Mouse (Mus musculus): Measurements from ENCODE around the gene 1700023F06Rik.

The 1700023F06Rik gene

GRCm38 (mm10) chr11:103181349-103181748, 27.0 kb downstream of the 1700023F06Rik start:
- DNase-seq (ENCODE audit: low spot score) = peak; percentile 14

GRCm38 (mm10) chr11:103180426-103180825, 27.9 kb downstream of the 1700023F06Rik start:
- DNase-seq (ENCODE audit: low spot score) = no peak

DNA sequence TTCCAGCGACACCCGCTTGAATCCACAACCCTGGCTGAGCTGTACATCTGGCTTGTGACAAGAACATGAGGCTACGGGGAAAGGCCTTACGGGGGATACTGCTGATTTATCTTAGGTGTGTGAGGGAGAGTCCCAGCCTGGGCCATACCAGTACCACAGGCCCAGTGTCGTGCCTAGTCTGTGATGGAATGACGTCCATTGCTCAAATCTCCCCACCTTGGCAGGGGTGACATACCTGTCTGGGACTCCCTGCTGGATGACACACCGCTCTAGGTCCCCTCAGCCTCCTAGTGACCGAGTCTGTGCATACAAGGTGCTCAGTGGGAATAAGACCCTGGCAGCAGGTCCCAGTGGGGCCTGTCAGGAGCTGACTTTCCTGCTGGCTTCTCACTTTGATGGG, 29.6 kb downstream of the 1700023F06Rik start:
- no peak for DNase-seq (ENCODE audit: low spot score)

DNA sequence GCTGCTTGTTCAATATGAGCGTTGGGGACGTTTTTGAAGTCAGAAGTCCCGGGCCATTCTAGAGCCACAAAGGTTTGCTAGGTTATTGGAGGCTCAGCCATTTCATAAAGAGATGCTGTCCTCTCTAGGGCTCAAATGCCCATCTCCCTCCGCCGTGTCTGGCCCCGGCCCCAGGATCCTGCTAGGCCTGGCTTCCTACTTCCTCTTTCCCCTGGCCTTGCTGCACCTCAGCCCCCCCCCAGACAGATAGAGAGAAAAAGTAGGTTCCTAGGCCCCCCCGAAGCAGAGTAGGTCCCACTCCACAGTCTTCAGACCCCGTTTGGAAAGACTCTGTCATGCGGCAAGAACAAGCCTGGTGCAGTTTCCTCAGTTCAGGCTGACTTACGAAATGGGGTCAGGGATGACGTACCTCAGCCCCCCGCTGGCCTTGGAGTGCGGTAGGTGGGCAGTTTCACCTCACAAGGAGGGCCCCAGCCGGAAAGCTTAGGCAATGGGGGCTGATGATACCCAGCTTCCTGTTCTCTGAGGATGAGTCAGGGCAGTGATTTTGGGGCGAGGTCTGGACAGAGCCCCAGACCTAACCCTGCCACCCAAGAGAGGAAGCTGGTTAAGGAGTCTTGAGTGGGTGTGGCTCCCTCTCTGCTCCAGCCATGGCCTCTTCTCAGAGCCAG, 30.4 kb downstream of the 1700023F06Rik start:
- peak; percentile 20 for DNase-seq (ENCODE audit: low spot score)

DNA sequence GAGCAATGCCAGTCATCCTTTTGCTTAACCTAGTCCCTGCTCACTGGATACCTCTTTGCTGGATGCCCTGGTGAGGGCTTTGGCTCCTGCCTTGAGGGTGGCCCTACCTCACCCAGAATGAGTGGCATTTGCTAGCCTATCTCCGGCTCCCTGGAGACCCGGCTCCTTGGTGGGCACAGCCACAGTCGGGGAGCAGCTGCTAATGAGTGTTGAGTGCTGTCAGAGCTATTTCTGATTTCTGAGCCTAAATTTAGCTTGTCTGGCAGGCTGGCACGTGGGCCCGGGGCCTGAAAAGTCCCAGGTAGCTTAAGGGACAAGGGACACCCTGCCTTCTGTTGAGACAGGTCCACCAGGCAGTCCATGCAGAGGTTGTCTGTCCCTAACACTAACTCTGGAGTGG, 31.1 kb downstream of the 1700023F06Rik start:
- DNase-seq (ENCODE audit: low spot score) = peak; percentile 6

- no peak for DNase-seq (ENCODE audit: low spot score)
These were observed 31.8 kb downstream of the 1700023F06Rik start for GRCm38 (mm10) chr11:103176510-103176909.

GRCm38 (mm10) chr11:103175688-103176442, 32.5 kb downstream of the 1700023F06Rik start:
- no peak for DNase-seq (ENCODE audit: low spot score)

- peak; percentile 39 for DNase-seq (ENCODE audit: low spot score)
These were observed 33.4 kb downstream of the 1700023F06Rik start for GRCm38 (mm10) chr11:103174891-103175391.

GRCm38 (mm10) chr11:103174411-103174832, 33.9 kb downstream of the 1700023F06Rik start:
- DNase-seq (ENCODE audit: low spot score) = peak; percentile 7

GRCm38 (mm10) chr11:103173771-103174344, 34.5 kb downstream of the 1700023F06Rik start:
- DNase-seq (ENCODE audit: low spot score) = peak; percentile 37

DNA sequence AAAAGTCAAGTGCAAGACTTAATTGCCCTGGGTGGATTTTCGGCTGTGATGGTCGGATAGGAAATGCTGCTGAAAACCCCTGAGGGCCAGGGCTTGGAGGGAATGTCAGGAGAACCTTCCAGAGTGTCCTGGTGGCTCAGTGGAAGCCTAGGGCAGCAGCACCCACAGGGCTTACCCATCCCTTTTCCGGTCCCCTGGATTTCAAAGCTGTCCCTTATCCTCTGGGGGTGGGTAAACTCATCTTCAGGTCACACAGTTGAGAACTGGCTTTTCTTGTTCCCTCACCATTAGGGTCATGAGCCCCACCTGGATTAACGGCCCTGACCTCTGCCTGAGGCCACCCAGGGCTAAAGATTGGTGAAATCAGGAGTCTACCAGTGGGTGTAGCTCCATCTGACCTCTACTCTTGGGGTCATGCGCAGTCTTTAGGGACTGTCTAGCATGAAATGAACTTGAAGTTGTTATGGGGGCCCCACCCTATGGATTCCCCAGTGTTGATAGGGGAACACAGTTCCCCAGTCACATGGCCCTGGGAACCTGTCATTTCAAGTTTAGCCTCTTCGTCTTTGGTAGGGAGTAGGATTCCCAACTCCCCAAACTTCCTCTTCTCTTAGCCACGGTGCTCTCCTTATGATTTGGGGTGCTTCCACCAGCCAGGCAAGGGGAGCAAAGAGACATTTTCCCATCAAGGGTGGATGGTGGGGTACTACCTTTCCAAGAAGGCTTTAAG, 35.2 kb downstream of the 1700023F06Rik start:
- DNase-seq (ENCODE audit: low spot score) = no peak

DNA sequence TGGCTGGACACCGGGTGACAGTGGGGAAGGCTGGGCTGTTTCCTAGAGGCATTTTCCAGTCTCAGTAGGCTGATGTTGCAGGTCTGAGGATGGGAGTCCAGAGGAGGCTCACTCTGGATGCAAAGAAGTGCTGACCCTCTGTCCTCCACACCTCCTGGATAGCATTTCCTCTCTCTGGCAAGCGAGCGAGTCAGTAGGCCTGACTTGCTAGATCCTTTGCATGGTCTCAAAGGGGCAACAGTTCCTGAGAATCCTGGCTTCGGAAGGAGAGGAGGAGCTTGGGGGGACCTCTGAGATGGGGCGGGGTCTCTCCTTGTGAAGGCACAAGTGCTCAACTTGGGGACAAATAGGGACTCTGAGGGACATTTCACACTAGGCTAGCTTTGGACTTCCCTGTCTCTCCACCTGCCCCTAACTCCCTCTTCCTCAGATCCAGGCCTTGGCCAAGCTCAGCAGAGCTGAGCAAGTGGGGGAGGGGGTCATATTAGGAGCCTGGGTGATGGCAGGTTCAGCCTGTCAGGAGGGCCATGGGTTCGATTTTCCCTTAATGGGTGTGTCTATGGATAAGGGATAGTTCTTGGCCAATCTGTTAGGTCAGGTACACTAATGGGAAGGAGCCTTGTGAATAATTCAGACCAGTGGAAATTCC, 35.8 kb downstream of the 1700023F06Rik start:
- DNase-seq (ENCODE audit: low spot score) = no peak

DNA sequence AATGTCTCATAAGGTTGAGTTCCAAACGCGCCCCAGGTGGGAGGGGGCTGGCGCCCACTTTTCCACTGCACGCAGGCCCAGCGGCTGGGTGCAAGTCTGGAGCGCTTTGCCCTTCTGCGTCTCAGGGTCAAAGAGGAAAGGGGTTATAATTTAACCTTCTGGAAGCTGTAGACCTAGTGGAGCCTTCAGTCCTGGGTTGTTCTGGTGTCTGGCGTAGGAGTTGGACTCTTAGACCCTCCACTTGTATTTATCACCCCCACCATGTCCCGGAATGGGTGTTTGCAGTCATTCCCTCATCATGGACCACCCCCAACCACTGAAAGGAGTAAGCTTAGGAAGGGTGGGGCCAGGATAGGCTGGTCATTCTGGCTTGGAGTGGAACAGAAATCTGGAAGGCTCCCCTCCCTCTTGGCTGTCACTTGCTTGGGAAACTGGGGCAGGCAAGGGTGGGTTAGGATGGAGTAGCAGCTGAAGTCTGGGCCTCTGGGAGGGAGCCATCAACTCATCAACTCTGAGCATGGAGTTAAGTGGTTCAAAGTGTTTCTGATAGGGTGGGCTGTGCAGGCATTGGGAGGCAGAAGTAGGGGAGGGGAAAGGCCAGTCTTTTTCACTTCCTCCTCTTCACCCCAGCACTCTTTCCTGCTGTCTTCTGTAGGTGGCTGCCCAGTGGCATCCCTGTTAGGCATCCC, 36.5 kb downstream of the 1700023F06Rik start:
- peak; percentile 24 for DNase-seq (ENCODE audit: low spot score)

DNA sequence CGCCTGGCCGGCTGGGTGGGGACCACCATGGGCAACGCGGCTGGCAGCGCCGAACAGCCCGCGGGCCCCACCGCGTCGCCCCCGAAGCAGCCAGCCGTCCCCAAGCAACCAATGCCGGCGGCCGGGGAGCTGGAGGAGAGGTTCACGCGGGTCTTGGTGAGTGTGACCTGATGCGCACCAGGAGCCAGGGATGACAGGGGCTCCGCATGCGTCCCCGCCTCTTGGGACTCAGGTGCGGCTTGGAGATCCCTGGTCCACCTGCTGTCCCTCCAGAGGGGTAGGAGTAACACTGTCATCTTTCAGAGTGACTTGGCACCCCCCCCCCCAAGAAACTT, 37.1 kb downstream of the 1700023F06Rik start:
- no peak for DNase-seq (ENCODE audit: low spot score)

DNA sequence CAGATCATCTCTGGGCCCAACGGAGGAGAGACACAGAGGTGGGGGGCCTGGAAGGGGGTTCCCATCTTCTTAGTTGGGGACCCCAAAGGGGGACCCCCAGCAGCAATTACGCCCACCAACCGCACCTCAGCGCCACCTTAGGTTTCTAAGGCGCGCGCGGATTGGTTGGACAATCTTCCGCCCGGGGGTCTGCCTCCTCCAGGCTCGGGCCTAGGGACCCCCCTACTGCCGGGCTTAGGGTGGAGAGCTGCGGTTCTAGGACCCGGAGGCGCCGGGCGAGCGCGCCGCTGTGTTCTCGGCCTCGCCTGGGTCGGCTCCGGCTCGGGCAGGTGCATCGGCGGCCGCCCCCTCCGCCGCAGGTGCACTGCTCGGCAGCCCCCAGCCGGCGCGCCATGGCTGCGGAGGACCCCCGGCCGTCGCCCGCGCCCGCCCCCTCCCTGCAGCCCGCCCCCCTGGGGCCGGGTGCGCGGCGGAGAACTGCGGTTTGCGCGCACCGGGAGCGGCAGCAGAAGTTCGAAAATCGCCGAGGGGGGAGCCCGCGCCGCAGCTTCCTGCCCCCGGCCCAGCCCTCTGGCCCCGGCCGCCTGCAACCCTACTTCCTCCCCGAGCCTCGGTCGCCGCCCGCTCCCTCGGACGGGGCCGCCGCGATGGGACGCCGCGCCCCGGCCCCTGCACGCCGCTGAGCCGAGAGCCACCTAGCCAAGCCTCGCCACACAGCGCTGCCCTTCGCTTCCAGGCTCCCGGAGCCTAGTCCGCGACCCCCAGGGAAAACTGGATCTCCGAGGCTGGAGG, 37.7 kb downstream of the 1700023F06Rik start, which contains the start of gene Fmnl1:
Fmnl1 (plus strand) TSS at position 614 of the 792 bp plus-strand sequence.
- no peak for DNase-seq (ENCODE audit: low spot score)

DNA sequence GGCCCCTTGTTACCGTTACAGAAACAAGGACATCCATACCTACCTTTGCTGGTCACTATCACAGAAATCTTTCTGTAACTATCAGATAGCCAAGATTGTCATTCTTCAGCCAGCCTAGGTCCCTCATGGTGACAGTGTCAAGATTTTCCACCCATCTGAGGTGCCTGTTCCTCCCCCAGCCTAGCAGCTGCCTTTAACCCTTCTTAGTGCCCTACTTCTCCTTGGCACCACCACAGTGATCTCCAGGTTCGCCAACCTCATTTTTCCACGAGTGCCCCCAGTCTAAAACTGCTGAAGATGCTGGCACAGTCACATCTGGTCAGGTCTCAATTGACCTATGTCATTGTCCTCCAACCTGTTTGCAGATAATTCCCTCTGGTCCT, 38.3 kb downstream of the 1700023F06Rik start:
- no peak for DNase-seq (ENCODE audit: low spot score)

DNA sequence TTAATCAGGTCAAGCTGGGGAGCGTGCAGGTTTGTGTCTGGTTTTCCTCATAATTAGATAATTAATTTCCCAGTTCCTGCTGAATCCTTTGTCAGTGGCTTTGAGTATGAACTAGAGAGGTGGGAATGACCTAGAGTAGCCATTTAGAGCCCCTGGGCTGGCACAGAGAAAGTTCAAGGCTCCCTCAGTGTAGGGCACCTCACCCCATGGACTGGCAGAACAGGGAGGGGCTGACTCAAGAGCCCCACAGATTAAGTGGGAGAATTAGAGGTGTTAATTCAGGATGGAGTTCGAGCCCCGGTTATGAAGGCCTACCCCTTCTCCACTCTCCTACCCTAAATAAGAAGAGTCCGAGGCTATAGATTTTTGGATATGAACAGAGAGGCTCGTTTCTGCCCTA, 38.7 kb downstream of the 1700023F06Rik start:
- DNase-seq (ENCODE audit: low spot score) = no peak

DNA sequence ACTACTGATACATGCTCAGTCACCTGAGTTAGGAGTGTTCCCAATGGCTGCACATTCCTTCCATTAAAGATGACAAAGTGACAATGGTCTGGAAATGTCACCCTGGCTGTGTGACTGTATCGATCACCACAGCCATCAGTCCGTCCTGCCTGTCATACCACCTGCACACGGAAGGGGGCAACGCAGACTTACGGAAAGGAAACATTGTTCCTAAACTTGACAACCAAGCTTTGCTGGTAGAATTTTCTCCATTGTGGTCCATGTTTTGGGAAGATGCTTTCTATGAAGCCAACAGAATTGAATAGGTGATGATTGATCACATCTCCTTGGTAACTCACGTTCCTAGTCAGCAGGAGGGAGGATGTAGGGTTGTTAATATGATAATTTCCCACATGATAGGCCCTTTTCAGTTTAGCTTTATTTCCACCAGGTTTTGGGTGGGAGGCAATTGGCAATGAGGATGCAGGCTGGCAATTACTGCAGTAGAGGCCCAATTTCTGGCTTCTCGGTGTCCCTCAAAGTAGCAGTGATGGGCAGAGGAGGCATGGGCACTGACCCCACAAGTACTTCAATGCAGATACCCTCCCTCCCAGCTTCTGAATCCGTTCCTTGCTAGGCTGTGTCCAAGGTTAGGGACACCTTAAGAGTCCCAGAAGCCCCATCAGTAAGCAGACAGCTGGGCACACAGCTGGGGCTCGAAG, 39.5 kb downstream of the 1700023F06Rik start:
- DNase-seq (ENCODE audit: low spot score) = peak; percentile 90

DNA sequence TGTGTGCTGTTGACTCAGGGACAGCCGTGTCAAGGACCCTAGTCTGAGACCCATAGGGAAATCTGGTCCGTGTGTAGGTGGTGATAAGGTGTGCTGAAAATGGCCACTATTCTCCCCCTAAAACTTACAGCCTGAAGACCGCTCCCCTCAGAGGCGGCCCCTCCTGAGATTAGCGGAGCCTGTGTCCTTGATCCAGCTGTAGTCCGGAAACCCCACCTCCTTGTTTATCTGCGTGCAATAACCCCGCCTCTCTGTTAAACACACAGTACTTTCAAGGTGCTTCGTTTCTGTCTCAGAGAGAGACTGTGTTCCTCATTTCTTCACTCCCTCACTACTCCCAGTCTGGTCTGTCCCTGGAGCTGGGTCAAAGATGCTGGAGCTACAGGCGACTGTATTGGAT, 44.0 kb downstream of the 1700023F06Rik start:
- DNase-seq (ENCODE audit: low spot score) = no peak

- peak; percentile 12 for DNase-seq (ENCODE audit: low spot score)
These were observed 46.2 kb downstream of the 1700023F06Rik start for GRCm38 (mm10) chr11:103162132-103162531.

Measured in layer of hippocampus, adult 11-12 months (tissue).